Mouse (Mus musculus): ENCODE results near the gene Fabp2.

Gene Fabp2

GRCm38 (mm10) chr3:122894772-122895171 lies at the start of gene Fabp2:
TSS of gene Fabp2 (plus strand) at chr3:122895072.
- DNase-seq: no peak

DNA sequence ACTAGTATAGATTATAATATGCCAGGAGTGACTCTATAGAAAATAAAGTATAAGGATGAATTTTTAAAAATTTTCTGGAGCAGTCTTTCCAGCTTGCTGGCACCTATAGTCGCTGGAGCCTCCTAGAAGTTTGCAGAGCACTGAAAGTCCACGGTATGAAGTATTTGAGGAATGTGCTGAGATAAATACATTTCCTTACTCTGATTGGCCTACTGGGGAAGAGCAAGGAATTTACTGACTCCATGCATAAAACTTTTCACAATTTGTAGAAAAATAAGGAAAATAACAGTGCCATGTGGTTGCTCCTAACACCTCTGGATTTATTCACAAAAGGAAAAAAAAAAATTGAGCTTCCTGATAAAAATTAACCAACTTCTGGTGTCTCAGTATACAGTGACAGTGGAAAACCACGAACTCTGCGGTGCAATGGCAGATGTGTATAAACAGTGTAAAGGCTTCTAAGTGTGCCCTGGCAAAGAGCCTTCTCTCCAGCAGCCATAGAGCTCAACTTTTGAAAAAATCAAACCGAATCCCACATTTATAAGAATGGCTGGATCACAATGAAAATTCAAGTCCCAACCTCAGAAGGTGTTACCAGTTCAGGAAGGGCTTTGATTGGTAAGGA lies 46.4 kb upstream of the Fabp2 start:
- DNase-seq: no peak

DNA sequence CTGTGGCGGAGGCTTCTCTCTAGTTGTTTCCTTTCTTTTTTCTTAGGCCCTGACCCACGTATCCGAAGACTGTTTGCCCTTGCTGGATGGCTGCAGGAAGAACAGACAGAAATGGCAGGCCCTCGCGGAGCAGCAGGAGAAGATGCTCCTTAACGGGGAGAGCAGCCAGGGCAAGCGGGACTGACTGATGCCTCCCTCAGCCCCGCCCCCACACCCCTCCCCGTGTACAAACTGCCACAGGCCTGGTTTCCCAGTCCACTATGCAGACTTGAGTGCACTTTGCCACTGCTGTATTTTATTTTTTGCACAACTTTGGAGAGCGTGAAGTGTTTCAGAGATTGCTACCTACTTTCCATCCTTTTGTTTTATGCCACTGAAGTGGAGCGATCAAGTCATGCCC lies 39.7 kb upstream of the Fabp2 start:
- peak; percentile 30 to 35 for DNase-seq

GRCm38 (mm10) chr3:122859829-122860228 lies 35.0 kb upstream of the Fabp2 start:
- DNase-seq: no peak

DNA sequence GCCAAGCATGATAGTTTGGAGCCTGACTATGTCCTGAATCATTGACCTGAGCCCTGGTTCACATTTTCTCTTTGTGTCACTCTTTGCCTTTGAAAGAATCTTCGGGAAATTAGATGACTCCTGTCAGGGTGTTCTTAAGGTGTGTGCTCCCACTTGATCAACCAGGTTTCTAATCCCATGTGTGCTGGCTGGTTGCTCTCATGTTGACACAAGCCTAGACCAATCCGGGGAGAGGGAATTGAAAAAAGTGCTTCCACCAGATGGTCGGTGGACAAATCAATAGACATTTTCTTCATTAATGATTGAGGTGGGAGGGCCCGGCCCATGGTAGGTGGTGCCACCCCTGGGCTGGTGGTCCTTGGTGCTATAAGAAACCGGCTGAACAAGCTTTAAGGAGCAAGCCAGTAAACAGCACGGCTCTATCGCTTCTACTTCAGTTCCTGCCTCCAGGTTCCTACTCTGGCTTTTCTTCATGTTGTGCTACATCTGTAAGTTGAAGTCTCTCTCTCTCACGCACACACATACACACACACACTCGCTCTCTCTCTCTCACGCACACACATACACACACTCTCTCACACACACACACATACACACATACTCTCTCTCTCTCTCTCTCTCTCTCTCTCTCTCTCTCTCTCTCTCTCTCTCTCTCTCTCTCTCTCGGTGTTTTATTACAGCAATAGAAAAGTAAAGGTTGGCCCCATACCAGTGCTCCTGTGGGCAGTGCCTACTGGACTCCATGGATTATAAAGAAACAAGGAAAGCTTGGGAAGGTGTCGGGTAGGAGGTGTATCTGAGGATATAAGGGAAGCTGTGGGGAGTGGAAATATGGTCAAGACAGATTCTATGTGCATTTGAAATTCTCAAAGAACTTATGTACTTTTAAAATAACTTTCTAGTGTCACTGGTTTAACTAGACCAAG lies 34.0 kb upstream of the Fabp2 start:
- no peak for DNase-seq

- DNase-seq: no peak
These were observed 29.8 kb upstream of the Fabp2 start for GRCm38 (mm10) chr3:122865092-122865491.

DNA sequence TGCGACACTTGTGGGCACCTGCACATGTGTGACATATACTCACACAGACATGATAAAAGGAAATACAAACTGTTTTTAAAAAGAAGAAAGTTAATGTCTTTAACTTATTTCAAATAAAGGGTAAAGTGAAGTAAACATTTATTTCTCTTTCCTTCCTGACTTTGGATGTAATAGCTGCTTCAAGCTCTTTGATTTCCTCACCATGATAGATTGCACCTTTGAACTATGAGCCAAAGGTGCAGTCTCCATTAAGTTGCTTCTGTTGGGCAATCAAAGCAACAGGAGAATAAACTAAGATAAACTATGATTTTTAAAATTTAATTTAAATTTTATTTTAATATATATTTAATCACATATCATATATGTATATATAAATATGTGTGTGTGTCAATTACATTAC lies 26.6 kb upstream of the Fabp2 start:
- DNase-seq: no peak

GRCm38 (mm10) chr3:122871596-122871995 lies 23.3 kb upstream of the Fabp2 start:
- no peak for DNase-seq

DNA sequence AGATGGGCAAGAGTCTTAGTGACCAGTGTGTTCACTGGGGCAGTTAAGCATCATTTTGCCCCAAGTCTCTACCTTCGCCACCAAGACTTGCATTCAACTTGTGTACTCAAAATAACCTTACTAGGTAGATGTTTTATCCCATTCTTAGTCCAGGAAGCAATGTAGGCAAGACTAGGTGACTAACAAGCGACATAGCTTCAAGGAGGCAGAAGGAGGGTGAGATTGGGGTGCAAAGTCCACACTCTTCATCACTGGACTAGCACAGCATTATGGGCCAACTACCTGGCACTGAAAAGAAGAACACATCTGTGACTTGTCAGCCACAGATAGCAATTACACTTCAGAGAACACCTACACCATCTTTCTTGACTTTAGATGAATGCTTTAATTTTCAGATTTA lies 18.0 kb upstream of the Fabp2 start:
- no peak for DNase-seq

- no peak for DNase-seq
These were observed 17.3 kb upstream of the Fabp2 start for GRCm38 (mm10) chr3:122877543-122877942.

DNA sequence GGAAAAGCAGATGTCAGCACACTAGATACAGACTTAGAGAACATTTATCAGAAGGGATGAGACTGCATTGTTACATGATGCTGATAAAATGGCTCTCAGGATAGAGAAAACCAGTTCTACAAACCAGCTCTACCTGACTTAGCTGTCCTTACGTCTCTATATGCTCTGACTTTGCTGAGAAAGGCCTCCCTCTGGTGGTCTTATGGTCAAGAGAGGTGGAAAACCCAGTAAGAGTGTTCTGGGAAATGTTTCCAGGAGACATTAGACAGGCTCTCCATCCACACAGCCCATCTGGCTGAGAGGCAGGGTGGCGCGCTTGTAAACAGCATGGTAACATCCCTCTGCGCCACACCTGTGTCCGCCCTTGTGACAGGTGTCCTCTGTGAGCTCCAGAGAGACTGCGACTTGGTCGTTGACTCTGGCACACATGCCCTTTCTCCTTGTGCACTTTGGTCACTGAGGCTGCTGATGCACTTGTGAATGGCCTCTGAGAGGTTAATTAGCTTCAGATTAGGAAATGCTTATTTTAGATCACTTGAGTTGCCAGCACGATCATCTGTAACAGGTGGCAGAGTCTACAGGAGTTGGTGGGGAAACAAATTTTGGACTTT lies 16.1 kb upstream of the Fabp2 start:
- DNase-seq: no peak

- DNase-seq: no peak
These were observed 7.2 kb upstream of the Fabp2 start for GRCm38 (mm10) chr3:122887505-122888301.

DNA sequence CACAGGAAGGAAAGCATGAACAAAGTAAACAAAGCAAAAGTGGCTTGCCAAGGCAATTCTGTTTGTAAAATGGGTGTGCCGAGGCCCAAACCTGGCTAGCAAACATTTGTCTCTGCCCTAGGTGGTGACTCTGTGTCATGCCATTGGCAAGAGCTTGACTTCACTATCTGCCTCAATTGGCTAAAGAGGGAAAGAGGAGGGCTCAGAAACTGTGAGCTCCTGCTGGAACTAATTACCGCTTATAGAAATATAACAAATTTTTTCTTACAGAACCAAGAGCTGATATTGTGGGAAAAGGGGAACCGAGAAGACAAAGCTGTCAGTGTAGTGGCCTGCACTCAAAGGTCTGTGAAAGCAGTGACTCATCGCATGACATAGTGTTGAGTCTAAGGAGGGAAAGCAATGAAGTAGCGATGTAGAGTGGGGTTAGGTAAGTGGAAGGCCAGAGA lies 6.5 kb upstream of the Fabp2 start:
- no peak for DNase-seq

DNA sequence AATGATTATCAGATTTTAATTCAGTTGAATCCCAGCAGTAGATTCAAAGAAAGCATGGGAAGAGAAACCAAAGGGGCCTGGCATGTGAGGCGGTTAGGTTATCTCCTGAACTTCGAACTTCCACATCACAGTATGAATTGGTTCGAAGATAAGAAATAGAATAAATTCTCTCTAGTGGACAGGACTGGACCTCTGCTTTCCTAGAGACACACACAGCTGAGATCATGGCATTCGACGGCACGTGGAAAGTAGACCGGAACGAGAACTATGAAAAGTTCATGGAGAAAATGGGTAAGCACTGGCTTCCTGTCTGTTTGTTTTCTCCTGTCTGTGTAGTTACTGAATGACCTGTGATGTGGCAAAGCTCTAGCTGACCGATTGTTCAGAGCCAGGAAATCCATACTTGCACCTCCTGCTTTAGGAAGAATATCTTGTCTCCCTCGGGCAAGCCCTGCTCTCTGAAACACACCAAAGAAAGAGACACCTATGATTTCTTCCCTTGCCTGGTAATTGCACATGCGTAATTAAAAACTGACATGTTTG lies 388 bp downstream of the Fabp2 start:
- DNase-seq: no peak

DNA sequence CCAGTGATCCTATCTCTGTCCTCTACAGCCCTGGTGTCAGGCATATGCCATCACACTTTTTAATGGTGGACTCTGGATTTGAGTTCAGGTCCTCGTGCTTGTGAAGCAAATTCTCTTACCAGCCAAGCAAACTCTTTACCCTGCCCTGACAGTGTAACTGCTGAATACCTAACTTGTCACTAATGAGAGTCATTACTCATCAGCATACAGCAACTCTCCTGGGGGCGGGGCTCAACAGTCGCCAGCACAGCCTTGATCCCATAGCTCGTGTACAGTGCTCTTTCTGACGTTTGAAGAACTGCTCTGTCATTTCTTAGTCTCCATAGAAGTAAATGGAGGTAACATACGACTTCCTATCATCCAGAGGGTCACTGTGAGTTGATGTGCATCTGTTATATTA lies 3.4 kb downstream of the Fabp2 start:
- no peak for DNase-seq

DNA sequence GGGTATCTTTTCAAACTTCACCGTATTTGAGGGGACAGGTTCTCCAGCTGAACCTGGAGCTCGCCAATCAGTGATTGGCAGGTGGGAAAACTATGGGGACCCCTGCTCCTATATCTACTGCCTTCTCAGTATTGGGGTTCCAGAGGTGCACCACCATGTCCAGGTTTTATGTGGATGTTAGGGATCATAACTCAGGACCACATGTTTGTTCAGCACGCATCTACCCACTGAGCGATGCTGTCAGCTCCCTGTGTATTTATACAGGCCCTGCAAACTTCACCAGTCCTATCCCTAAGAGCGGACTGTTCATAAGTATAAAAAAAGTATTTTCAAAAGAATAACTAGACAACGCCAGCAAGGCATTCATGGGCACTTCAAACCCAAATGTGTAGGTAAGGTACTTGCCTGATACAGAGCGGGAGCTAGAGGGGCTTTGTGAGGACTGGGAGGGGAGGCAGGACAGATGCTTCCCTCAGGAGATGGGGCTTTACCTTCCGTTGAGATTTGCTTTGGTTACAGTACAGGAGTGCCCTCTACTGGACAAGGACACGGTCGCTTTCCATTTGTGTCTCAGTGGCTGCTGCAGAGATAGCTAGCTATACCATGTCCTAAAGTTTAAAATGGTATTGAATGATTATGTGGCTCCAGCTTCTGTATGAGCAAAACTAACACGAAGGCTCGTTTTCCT lies 9.0 kb downstream of the Fabp2 start:
- peak; percentile 76 to 84 for DNase-seq

GRCm38 (mm10) chr3:122907841-122908240 lies 13.0 kb downstream of the Fabp2 start:
- DNase-seq: no peak

DNA sequence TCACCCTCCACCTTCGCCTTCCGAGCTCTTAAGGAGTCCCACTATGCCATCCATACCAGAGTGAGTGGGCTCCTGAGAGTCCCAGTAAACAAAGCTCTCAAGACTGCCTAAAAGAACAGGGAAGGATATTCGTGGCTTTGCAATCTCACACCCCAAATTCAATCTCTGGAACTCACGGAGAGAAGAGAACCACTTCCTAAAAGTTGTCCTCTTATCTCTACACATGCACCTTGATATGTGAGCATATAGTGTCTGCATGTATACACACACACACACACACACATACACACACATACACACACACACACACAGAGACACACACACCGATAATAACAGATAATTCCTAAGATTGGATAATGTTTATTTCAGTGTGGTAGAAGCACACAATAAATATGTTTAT lies 20.6 kb downstream of the Fabp2 start:
- no peak for DNase-seq

DNA sequence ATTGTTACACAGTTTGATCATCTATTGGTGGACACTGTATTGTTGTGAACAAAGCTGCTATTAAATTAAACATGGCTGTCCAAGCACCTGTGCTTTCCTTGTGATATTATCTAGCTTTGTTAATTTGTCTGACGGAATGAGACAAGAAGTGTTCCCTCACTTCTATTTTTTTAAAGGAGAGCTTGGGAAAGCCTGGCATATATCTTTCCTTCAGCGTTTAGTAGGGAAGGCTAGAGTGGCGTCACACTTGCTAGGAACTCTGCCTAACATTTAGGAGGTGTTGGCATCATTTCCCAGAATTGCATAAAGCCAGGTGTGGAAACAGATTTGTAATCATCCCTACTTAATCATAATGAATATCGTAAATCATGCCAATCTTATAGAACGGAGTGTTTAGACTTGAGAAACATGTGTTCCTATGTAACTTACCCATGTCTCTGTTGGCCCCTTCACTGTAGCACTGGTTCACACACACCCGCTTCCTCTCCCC lies 21.4 kb downstream of the Fabp2 start:
- no peak for DNase-seq

DNA sequence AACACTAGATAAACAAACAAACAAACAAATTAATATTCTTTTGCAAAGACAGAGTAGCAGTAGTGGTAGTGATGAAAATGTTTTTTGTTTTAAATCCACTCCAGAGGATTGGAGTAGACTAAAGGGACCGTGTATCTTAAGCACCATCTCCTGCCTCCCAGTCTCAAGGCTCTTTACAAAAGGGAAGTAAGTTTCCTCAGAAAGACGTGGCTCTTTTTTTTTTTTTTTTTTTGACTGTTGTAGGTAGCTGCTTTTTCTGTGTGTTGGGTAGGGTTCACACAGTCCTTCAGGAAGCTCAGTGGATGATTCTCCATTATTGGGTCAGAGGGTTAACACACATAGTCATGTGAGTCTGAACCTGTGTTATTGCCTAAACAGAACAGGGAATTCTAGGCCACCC lies 23.8 kb downstream of the Fabp2 start:
- no peak for DNase-seq

DNA sequence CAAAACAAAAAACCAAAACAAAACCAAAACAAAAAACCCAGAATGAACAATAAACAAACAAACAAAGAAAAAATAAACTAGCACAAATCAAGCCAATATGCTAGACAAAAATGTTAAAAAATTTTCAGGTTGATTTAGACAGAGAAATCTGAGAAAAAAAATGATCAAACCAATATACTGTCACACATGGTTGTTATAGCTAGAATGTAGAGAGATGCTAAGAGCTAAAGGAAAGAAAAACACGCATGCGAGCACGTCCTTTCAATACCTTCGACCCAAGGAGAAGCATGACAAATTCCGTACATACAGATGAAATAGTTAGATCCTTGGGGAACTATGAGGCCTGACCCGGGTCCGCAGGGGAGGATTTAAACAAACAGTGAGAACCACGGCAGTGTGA lies 24.4 kb downstream of the Fabp2 start, which contains the start of gene Gm10959:
Gm10959 (minus strand) TSS at position 101 of the 400 bp plus-strand sequence.
- DNase-seq: no peak

Data from cerebellum, postnatal 10 days (tissue).